Mouse (Mus musculus): ENCODE data around the gene P2rx5. TPM values are rescaled to one million over a fixed set of nuclear protein-coding genes. Genes with fewer than 3 reads are reported as not detected.

P2rx5 gene
- total and polyA plus RNA-seq, 3 experiments: 0.21 to 0.83 (median 0.40) TPM

- H3K79me2 ChIP-seq (replicated peaks; ENCODE audit: control insufficient read depth, extremely low read depth, insufficient read depth, poor library complexity, severe bottlenecking): no peaks in the 10 kb centered on the region
- dilution Hi-C loops (cut with MboI; ENCODE audit: extremely low pct_ligation_motif_present, extremely low pct_unique_long_range_greater_than_20kb, low sequenced_read_pairs) (no loop called here), in situ Hi-C loops (cut with MboI; ENCODE audit: low pct_ligation_motif_present, low pct_unique_long_range_greater_than_20kb, low sequenced_read_pairs) (no loop called here)
- no peaks in the 10 kb centered on the region for H3K9me3 ChIP-seq (replicated peaks; ENCODE audit: low read length)
- no peak overlapping the region for H3K4me3 ChIP-seq (replicated peaks in 1 of 3; ENCODE audit: low read depth in 2 of 3, low read length in 2 of 3, poor library complexity in 1 of 3)
- no peak for DNase-seq (ENCODE audit: extremely low read depth)
- H3K4me1 ChIP-seq (ENCODE audit: control insufficient read depth in 1 of 2, insufficient read depth in 2 of 2): peaks cover 0 to 16% of the 10 kb centered on the region in 2 experiments; a peak in 2 of 4 replicates
- TF ChIP-seq PAX5 (IDR thresholded peaks at IDR 0.05; ENCODE audit: low read length) (no peak), POLR2A (IDR thresholded peaks at IDR 0.05; ENCODE audit: low read depth, low read length) (no peak)
- H3K27me3 ChIP-seq (replicated peaks): no peaks in the 10 kb centered on the region
- H3K27ac ChIP-seq (ENCODE audit: insufficient read depth, low read depth): no peak overlapping the region
- H3K9ac ChIP-seq (ENCODE audit: insufficient read depth, low read depth): no peak overlapping the region
- H3K36me3 ChIP-seq (replicated peaks in 1 of 2; ENCODE audit: control insufficient read depth in 1 of 2, insufficient read depth in 1 of 2, low read length in 1 of 2): peaks cover 13 to 71% of the 10 kb centered on the region in 2 experiments
- H3K4me2 ChIP-seq (ENCODE audit: insufficient read depth, low read depth, poor library complexity, severe bottlenecking): no peak overlapping the region
Observed at GRCm38 (mm10) chr11:73168576-73168975, 8.4 kb downstream of the P2rx5 start.

GRCm38 (mm10) chr11:73169231-73169630, 9.0 kb downstream of the P2rx5 start:
- in situ Hi-C loops (cut with MboI; ENCODE audit: low pct_ligation_motif_present, low pct_unique_long_range_greater_than_20kb, low sequenced_read_pairs) (no loop called here), dilution Hi-C loops (cut with MboI; ENCODE audit: extremely low pct_ligation_motif_present, extremely low pct_unique_long_range_greater_than_20kb, low sequenced_read_pairs) (no loop called here)
- H3K4me1 ChIP-seq (ENCODE audit: control insufficient read depth in 1 of 2, insufficient read depth in 2 of 2): peaks cover 0 to 20% of the 10 kb centered on the region in 2 experiments; a peak in 2 of 4 replicates
- 0 out of 2 replicates have a peak, but pooled peaks cover 4% of the 10 kb centered on the region for H3K79me2 ChIP-seq (replicated peaks; ENCODE audit: control insufficient read depth, extremely low read depth, insufficient read depth, poor library complexity, severe bottlenecking)
- H3K9ac ChIP-seq (ENCODE audit: insufficient read depth, low read depth): no peak overlapping the region
- DNase-seq (ENCODE audit: extremely low read depth): peak; percentile 79
- H3K27ac ChIP-seq (ENCODE audit: insufficient read depth, low read depth): no peak overlapping the region
- H3K9me3 ChIP-seq (replicated peaks; ENCODE audit: low read length): no peaks in the 10 kb centered on the region
- no peak overlapping the region for H3K4me3 ChIP-seq (replicated peaks in 1 of 3; ENCODE audit: low read depth in 2 of 3, low read length in 2 of 3, poor library complexity in 1 of 3)
- TF ChIP-seq CTCF (conservative IDR thresholded peaks at IDR 0.05 in 1 of 2, IDR thresholded peaks at IDR 0.05 in 1 of 2; ENCODE audit: low read depth in 2 of 2, low read length in 2 of 2): peak; percentile 86 to 91
- no peak for TF ChIP-seq SIN3A (IDR thresholded peaks at IDR 0.05; ENCODE audit: low read length)
- peak; percentile 63 for TF ChIP-seq RAD21 (IDR thresholded peaks at IDR 0.05; ENCODE audit: low read depth, low read length)
- TF ChIP-seq ZKSCAN1 (IDR thresholded peaks at IDR 0.05; ENCODE audit: borderline replicate concordance, low read depth, low read length): no peak
- peak; percentile 70 for TF ChIP-seq SMC3 (IDR thresholded peaks at IDR 0.05; ENCODE audit: low read depth, low read length)
- no peak for TF ChIP-seq ETS1 (conservative IDR thresholded peaks at IDR 0.05; ENCODE audit: low read depth, low read length)
- peaks cover 13 to 77% of the 10 kb centered on the region in 2 experiments for H3K36me3 ChIP-seq (replicated peaks in 1 of 2; ENCODE audit: control insufficient read depth in 1 of 2, insufficient read depth in 1 of 2, low read length in 1 of 2)
- H3K4me2 ChIP-seq (ENCODE audit: insufficient read depth, low read depth, poor library complexity, severe bottlenecking): no peak overlapping the region
- no peaks in the 10 kb centered on the region for H3K27me3 ChIP-seq (replicated peaks)

- Histone ChIP-seq H3K9me3 (replicated peaks; ENCODE audit: low read length) (no peaks in the 10 kb centered on the region), H3K4me1 (ENCODE audit: control insufficient read depth in 1 of 2, insufficient read depth in 2 of 2) (peaks cover 0 to 36% of the 10 kb centered on the region in 2 experiments; a peak in 2 of 4 replicates), H3K27me3 (replicated peaks) (peaks cover under 1% of the 10 kb centered on the region)
Observed at GRCm38 (mm10) chr11:73172186-73172585, 12.0 kb downstream of the P2rx5 start.

More at GRCm38 (mm10) chr11:73172186-73172585, 12.0 kb downstream of the P2rx5 start:
- Histone ChIP-seq H3K9ac (ENCODE audit: insufficient read depth, low read depth) (no peak overlapping the region), H3K36me3 (replicated peaks in 1 of 2; ENCODE audit: control insufficient read depth in 1 of 2, insufficient read depth in 1 of 2, low read length in 1 of 2) (peaks cover 16 to 76% of the 10 kb centered on the region in 2 experiments), H3K79me2 (replicated peaks; ENCODE audit: control insufficient read depth, extremely low read depth, insufficient read depth, poor library complexity, severe bottlenecking) (peaks cover 27% of the 10 kb centered on the region), H3K4me3 (replicated peaks in 1 of 3; ENCODE audit: low read depth in 2 of 3, low read length in 2 of 3, poor library complexity in 1 of 3) (no peak overlapping the region), H3K4me2 (ENCODE audit: insufficient read depth, low read depth, poor library complexity, severe bottlenecking) (no peak overlapping the region), H3K27ac (ENCODE audit: insufficient read depth, low read depth) (no peak overlapping the region)
- no peak for DNase-seq (ENCODE audit: extremely low read depth)
- in situ Hi-C loops (cut with MboI; ENCODE audit: low pct_ligation_motif_present, low pct_unique_long_range_greater_than_20kb, low sequenced_read_pairs) (no loop called here), dilution Hi-C loops (cut with MboI; ENCODE audit: extremely low pct_ligation_motif_present, extremely low pct_unique_long_range_greater_than_20kb, low sequenced_read_pairs) (no loop called here)
- TF ChIP-seq CHD2 (IDR thresholded peaks at IDR 0.05; ENCODE audit: low read length) (no peak), MXI1 (IDR thresholded peaks at IDR 0.05; ENCODE audit: low read depth, low read length) (no peak), CHD1 (IDR thresholded peaks at IDR 0.05; ENCODE audit: low read depth, low read length) (no peak), ZMIZ1 (IDR thresholded peaks at IDR 0.05; ENCODE audit: low read depth, low read length) (no peak), JUND (conservative IDR thresholded peaks at IDR 0.05; ENCODE audit: low read depth, low read length) (no peak), CTCF (conservative IDR thresholded peaks at IDR 0.05 in 1 of 2, IDR thresholded peaks at IDR 0.05 in 1 of 2; ENCODE audit: low read depth in 2 of 2, low read length in 2 of 2) (no peak), TCF12 (IDR thresholded peaks at IDR 0.05; ENCODE audit: low read depth, low read length) (no peak), HCFC1 (IDR thresholded peaks at IDR 0.05; ENCODE audit: low read depth, low read length) (no peak), USF1 (IDR thresholded peaks at IDR 0.05; ENCODE audit: low read depth, low read length) (no peak), POLR2AphosphoS2 (IDR thresholded peaks at IDR 0.05; ENCODE audit: low read depth, low read length) (no peak), GABPA (IDR thresholded peaks at IDR 0.05; ENCODE audit: insufficient replicate concordance, low read depth, low read length) (no peak), BHLHE40 (IDR thresholded peaks at IDR 0.05; ENCODE audit: low read depth, low read length) (no peak), ZC3H11A (IDR thresholded peaks at IDR 0.05; ENCODE audit: low read depth, low read length) (no peak), IRF4 (IDR thresholded peaks at IDR 0.05; ENCODE audit: low read depth, low read length) (no peak)

Data from CH12.LX (cell line).